Mouse (Mus musculus) hindbrain, embryonic 11.5 days (tissue): ENCODE data around the gene P2ry12. TPM values are rescaled to one million over a fixed set of nuclear protein-coding genes. Genes with fewer than 3 reads are reported as not detected.

Source experiments
- ATAC-seq: fragments of 200-750 bp; cut with Nextera tagmentation; 2 replicates; pipeline ENCODE4 v1.8.0; 2017; ENCODE audit warnings: mild to moderate bottlenecking, moderate TSS enrichment, moderate library complexity; ENCODE audit not compliant: low FRiP score
- DNase-seq: peaks from one replicate; pipeline ENCODE4 v3.0.0-alpha.2; 2015; ENCODE audit warnings: low spot score
- H3K27ac ChIP-seq: fragments of 300-500 bp; sonication (generic); 2 replicates; pipeline ENCODE4 v1.5.1; 2014; ENCODE audit warnings: mild to moderate bottlenecking, low read depth, low read length
- H3K27me3 ChIP-seq: fragments of 300-500 bp; sonication (generic); 2 replicates; pipeline ENCODE4 v1.6.1; 2014; ENCODE audit warnings: mild to moderate bottlenecking, low read length, moderate library complexity, mixed read lengths; ENCODE audit not compliant: control insufficient read depth, insufficient read depth
- H3K36me3 ChIP-seq: fragments of 300-500 bp; sonication (generic); 2 replicates; pipeline ENCODE4 v1.6.1; 2014; ENCODE audit warnings: mild to moderate bottlenecking, low read length, moderate library complexity, mixed read lengths; ENCODE audit not compliant: control insufficient read depth, insufficient read depth
- H3K4me1 ChIP-seq: fragments of 300-500 bp; sonication (generic); replicated peaks from 2 replicates; pipeline ENCODE4 v1.6.1; 2014; ENCODE audit warnings: low read length, mixed read lengths; ENCODE audit not compliant: control insufficient read depth, insufficient read depth
- H3K4me2 ChIP-seq: fragments of 300-500 bp; sonication (generic); replicated peaks from 2 replicates; pipeline ENCODE4 v1.6.1; 2014; ENCODE audit warnings: mild to moderate bottlenecking, low read depth, low read length
- H3K4me3 ChIP-seq: fragments of 300-500 bp; sonication (generic); 2 replicates; pipeline ENCODE4 v1.5.1; 2014; ENCODE audit warnings: low read depth, low read length
- H3K9ac ChIP-seq: fragments of 300-500 bp; sonication (generic); 2 replicates; pipeline ENCODE4 v1.6.1; 2014; ENCODE audit warnings: low read depth, low read length
- H3K9me3 ChIP-seq: fragments of 300-500 bp; sonication (generic); 2 replicates; pipeline ENCODE4 v1.6.1; 2016; ENCODE audit warnings: low read length; ENCODE audit not compliant: control insufficient read depth
- WGBS: fragments of 180-500 bp; shearing (Covaris S2); extraction: QIAGEN DNeasy Blood & Tissue Kit; methylation state at CpG from one replicate; pipeline ENCODE4 v1.1.7; 2014; 5-methylcytosine and 5-hydroxymethylcytosine counted together
- polyA plus RNA-seq: library from polyadenylated mRNA; unstranded; fragments of >200 nt; fragmentation: Nextera tagmentation; extraction: Ambion mirVana; gene quantifications from 2 replicates; pipeline ENCODE4 v1.2.1, GENCODE M21; 2014

Gene P2ry12
- 3.9 and 4.3 TPM in 2 replicates for polyA plus RNA-seq

DNA sequence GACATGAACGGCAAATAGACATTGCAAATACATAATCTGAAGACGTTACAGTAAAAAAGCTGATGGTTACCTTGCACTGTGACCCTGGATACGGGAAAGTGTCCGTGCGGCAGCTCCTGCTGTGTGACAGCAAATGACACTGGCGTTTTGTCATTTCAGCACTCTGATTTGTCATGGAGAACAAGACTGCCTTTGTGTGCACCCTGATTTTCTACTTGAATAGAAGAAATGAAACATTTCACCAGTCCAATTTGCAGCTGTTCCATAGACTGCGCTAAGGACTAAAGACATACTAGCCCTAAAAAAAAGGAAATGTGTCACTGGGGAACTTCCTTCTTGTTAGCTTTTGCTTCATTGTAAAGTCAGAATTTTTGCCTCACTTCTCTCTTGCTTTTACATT is at the start of gene P2ry12:
Gene P2ry12 (minus strand): TSS at position 168 of the 400 bp plus-strand sequence.
- H3K4me2 ChIP-seq = no peak within 1 kb of the TSS
- no peak within 1 kb of the TSS for H3K27ac ChIP-seq
- H3K9ac ChIP-seq = no peak within 1 kb of the TSS
- no peaks in the 10 kb centered on the region for H3K9me3 ChIP-seq
- no peaks in the 10 kb centered on the region for H3K36me3 ChIP-seq
- no peak within 1 kb of the TSS for H3K4me3 ChIP-seq
- ATAC-seq = peak; percentile 70
- peak; percentile 43 for DNase-seq
- H3K27me3 ChIP-seq = no peaks in the 10 kb centered on the region
- no peaks in the 10 kb centered on the region for H3K4me1 ChIP-seq
- 15% methylated on average over 7 of the region's 7 CpGs for WGBS

DNA sequence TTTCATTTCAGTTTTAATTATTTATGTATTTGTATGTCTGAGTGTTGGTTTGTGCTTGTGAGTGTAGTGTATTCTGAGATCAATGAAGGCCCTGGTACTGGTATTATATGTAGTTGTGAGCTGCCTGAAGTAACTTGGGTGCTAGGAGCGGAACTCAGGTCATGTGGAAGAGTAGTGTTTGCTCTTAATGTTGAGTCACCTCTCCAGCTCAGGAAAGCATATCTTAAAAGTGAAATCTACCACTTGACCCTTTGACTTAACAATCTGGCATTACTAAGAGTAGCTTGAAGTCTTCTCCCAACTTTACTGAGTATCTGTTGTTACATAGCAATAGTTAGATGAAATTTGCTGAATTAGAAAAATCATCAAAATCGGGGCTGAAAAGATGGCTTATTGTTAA is 42.8 kb upstream of the P2ry12 start:
- Histone ChIP-seq H3K9me3 (no peaks in the 10 kb centered on the region), H3K4me1 (no peaks in the 10 kb centered on the region)
- WGBS = 96% methylated on average over 2 of the region's 2 CpGs

DNA sequence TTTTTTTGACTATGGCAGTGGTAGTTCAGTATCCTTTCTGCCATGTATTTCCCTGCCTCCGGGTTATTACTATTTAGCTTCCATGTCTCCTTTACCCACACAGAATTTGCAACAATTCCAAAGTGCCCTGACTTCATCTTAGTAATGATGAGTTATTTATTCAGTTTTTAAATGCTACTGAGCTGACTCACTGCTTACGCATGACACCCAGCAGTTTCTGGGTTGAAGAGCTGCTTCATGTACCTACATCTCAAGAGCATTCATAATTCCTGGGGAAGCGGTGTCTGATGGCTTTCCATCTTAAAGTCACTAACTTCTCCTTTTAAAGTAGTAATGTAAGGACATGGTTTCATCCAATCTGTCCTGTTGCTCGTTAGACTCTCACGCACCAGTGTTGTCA is 42.3 kb upstream of the P2ry12 start:
- 95% methylated on average over 5 of the region's 5 CpGs for WGBS
- H3K27me3 ChIP-seq = no peaks in the 10 kb centered on the region
- no peaks in the 10 kb centered on the region for H3K4me1 ChIP-seq
- no peak overlapping the region for H3K4me2 ChIP-seq
- H3K4me3 ChIP-seq = no peak overlapping the region
- H3K9me3 ChIP-seq = no peaks in the 10 kb centered on the region
- no peak for ATAC-seq
- no peak for DNase-seq
- no peak overlapping the region for H3K9ac ChIP-seq
- no peak overlapping the region for H3K27ac ChIP-seq
- no peaks in the 10 kb centered on the region for H3K36me3 ChIP-seq

More for the DNA sequence above, 42.8 kb upstream of the P2ry12 start:
- no peaks in the 10 kb centered on the region for H3K27me3 ChIP-seq
- no peak for DNase-seq
- no peaks in the 10 kb centered on the region for H3K36me3 ChIP-seq
- H3K4me3 ChIP-seq = no peak overlapping the region
- ATAC-seq = no peak
- H3K27ac ChIP-seq = no peak overlapping the region
- no peak overlapping the region for H3K9ac ChIP-seq
- H3K4me2 ChIP-seq = no peak overlapping the region

DNA sequence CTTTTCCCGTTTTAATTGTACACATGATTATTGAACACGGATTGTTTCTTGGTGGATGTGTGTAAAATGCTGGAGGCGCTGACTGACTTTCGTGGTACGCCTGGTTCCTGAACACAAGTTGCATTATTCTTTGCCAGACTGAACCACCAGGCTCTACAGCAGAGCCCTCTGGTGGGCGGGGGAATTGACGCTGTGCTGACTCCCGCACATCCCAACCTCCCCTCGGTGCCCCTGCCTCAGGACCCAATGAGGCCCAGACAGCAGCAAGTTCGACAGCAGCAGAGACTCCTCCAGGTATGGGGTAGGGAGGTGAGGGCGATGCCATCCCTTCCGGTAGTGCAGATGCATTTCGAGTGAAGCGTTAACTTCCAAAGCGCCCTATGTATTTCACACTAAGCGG is 35.0 kb upstream of the P2ry12 start:
- no peak for DNase-seq
- WGBS = 86% methylated on average over 16 of the region's 16 CpGs
- ATAC-seq = no peak
- H3K36me3 ChIP-seq = no peaks in the 10 kb centered on the region
- H3K27ac ChIP-seq = no peak overlapping the region
- no peak overlapping the region for H3K9ac ChIP-seq
- H3K4me3 ChIP-seq = no peak overlapping the region
- no peaks in the 10 kb centered on the region for H3K4me1 ChIP-seq
- no peak overlapping the region for H3K4me2 ChIP-seq
- H3K9me3 ChIP-seq = no peaks in the 10 kb centered on the region
- H3K27me3 ChIP-seq = no peaks in the 10 kb centered on the region

DNA sequence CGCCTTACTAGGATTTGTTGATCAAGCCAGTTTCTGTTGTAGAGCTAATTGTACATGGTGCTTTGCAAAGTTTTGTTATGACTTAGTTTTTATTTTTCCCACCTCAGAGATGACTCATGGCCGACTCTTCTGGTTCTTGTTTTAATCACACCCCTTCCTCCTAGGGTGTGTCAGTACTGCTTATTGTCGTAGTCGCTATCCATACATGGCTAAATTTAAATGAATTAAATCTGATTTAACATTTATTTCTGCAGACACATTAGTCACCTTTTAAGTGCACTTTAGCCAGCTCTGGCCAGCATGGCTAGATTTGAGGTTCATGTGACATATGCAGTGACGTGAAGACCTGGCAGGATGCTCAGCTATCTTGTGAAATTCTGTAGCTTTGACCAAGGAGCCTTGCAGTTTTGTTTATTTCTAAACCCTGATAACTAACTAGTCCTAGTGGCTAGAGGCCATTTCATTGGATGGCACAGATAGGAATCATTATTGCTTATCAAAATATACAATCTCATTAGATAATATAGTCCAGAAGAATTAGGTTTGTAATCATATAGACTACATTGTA is 34.0 kb upstream of the P2ry12 start:
- WGBS = 94% methylated on average over 5 of the region's 5 CpGs
- Histone ChIP-seq H3K27me3 (no peaks in the 10 kb centered on the region), H3K4me3 (no peak overlapping the region), H3K9me3 (no peaks in the 10 kb centered on the region), H3K4me2 (no peak overlapping the region), H3K36me3 (no peaks in the 10 kb centered on the region), H3K9ac (no peak overlapping the region), H3K4me1 (no peaks in the 10 kb centered on the region), H3K27ac (no peak overlapping the region)
- ATAC-seq (no peak), DNase-seq (no peak)

DNA sequence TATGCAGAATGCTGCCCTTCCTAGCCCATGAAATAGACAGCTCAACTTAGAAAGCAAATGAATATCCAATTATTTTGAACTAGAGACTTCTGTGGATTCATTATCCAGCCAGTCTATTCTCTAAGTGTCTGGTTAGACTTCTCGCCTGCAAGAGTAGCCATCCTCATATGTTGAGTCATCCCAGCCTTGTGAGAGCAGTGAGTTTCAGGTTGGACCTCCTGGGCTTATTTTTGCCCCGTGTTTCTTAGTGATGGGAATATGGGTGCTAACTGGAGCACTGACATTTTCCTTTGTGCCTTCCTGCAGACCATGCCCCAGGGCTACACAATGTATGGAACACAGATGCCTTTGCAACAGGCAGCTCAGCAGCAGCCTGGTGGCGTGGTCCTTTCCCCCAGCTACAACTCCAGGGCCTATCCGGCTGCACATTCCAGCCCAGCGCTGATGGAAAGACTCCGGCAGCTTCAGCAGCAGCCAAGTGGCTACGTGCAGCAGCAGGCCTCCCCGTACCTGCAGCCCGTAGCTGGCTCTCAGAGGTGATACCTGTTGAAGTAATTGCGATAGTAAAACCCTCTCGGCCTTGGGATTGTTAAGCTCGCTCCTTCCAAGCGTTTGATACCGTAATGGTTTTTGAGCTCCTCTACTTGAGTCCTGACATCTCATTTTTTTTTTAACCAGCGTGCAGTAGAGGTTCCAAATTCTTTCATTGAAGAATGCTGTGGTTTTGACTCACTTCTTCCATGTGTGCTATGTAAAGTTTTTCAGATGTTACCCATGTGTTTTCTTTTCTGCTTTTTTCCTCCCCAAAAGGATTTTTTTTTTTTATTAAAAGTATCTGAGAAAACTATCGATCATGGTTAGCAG is 33.3 kb upstream of the P2ry12 start:
- Histone ChIP-seq H3K9me3 (no peaks in the 10 kb centered on the region), H3K36me3 (no peaks in the 10 kb centered on the region), H3K4me2 (no peak overlapping the region), H3K4me3 (no peak overlapping the region), H3K27me3 (no peaks in the 10 kb centered on the region), H3K27ac (no peak overlapping the region), H3K4me1 (no peaks in the 10 kb centered on the region), H3K9ac (no peak overlapping the region)
- 86% methylated on average over 16 of the region's 16 CpGs for WGBS
- DNase-seq (no peak), ATAC-seq (no peak)

DNA sequence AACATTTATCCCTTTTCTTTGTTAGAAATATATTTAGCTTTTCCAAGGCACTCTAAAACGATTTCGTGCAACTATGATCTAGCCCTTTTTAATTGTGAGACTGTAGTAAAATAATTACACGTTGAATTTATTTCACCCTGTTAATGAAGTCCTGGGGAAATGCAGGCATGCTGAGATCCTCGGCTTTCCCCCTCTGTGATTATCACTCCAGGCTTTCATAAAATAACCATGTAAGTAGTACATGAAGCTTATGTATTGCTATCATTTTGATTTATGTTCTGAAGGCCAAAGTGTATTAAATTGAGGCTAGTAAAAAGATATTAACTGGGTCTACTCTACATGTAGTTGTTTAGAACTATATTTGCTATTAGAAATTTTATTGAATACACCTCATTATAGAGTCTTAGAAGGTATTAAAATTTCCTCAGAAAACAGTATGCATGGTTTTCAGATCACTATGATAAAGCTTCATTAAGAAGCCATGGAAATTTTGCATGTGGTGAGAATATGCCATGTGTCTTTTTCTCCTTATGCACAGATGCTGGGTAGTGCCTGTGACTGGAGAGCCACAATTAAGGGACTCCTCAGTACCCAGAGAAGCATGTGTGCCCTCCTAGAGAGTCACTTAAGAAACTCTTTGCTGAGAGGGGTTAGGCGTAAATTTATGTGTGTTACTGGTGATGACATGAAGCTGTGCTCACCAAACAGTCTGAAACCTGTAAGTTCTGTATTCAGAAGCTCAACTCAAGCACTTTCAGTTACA is 30.9 kb upstream of the P2ry12 start:
- DNase-seq = no peak
- H3K27ac ChIP-seq = no peak overlapping the region
- 84% methylated on average over 5 of the region's 5 CpGs for WGBS

DNA sequence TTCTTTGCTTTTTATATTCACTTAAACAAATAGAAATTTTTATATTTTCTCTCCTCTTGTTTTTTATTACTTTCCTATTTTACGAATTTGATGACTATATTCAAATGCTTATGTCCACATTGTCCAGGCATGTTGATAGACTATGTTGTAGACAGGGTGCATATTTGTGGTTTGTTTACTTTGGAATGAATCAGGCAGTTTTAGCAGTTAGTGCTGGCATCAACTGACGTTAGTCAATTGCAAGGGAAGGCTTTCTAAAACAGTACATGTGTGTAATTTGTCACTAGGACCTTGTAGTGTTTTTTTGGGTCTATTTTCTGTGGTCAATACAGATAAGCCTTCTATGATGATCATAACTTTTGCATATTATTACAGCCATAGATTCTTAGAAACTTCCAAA is 27.9 kb upstream of the P2ry12 start:
- H3K4me3 ChIP-seq = no peak overlapping the region

More for the DNA sequence above, 30.9 kb upstream of the P2ry12 start:
- H3K27me3 ChIP-seq = no peaks in the 10 kb centered on the region
- H3K4me1 ChIP-seq = no peaks in the 10 kb centered on the region
- no peak for ATAC-seq
- H3K4me2 ChIP-seq = no peak overlapping the region
- no peak overlapping the region for H3K4me3 ChIP-seq
- no peak overlapping the region for H3K9ac ChIP-seq
- no peaks in the 10 kb centered on the region for H3K9me3 ChIP-seq
- no peaks in the 10 kb centered on the region for H3K36me3 ChIP-seq

More for the DNA sequence above, 27.9 kb upstream of the P2ry12 start:
- no peaks in the 10 kb centered on the region for H3K36me3 ChIP-seq
- no peaks in the 10 kb centered on the region for H3K9me3 ChIP-seq
- WGBS = 76% methylated on average over 2 of the region's 2 CpGs
- no peaks in the 10 kb centered on the region for H3K27me3 ChIP-seq
- no peak overlapping the region for H3K9ac ChIP-seq
- ATAC-seq (no peak), DNase-seq (no peak)
- no peak overlapping the region for H3K27ac ChIP-seq
- H3K4me1 ChIP-seq = no peaks in the 10 kb centered on the region
- H3K4me2 ChIP-seq = no peak overlapping the region
